Mouse (Mus musculus): ENCODE results near the gene Phc3.

DNA sequence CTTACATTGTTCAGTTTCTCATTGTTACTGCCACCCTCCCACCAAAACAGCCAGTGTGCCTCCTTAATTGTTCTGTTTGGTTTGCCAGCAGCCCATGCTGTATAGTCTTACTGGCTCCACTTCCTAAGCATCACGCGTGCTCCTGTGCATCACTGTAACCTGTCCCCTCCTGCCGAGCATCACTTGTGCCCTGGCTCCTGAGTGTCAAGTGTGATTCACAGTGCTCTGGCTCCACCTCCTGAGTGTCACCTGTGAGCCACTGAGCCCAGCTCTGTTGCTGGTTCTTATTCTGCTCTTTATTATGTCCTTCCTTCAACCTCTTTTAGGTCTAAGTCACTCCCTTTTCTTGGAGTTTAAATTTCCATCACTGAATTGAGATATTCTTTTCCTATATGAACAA, 81.8 kb downstream of the Phc3 start:
- TF ChIP-seq USF1 (IDR thresholded peaks at IDR 0.05; ENCODE audit: low read depth, low read length), result no peak
- TF ChIP-seq CTCF (IDR thresholded peaks at IDR 0.05 in 2 of 3, conservative IDR thresholded peaks at IDR 0.05 in 1 of 3; ENCODE audit: control insufficient read depth in 1 of 3, insufficient read depth in 1 of 3, low read depth in 2 of 3, low read length in 3 of 3, poor library complexity in 1 of 3, severe bottlenecking in 1 of 3), result peak in 1 of 3 experiments; percentile 6; a peak in 1 of 6 replicates
- TF ChIP-seq MAX (IDR thresholded peaks at IDR 0.05; ENCODE audit: low read length), result no peak
- no peak for TF ChIP-seq TAL1 (IDR thresholded peaks at IDR 0.05; ENCODE audit: low read length)
- no peak for TF ChIP-seq ZC3H11A (IDR thresholded peaks at IDR 0.05; ENCODE audit: low read depth, low read length)
- no peak for TF ChIP-seq POLR2A (IDR thresholded peaks at IDR 0.05; ENCODE audit: control insufficient read depth in 1 of 2, insufficient read depth in 1 of 2, low read depth in 1 of 2, low read length in 2 of 2, poor library complexity in 1 of 2)
- TF ChIP-seq MYC (IDR thresholded peaks at IDR 0.05; ENCODE audit: low read depth, low read length), result no peak
- TF ChIP-seq ELF1 (IDR thresholded peaks at IDR 0.05; ENCODE audit: low read depth, low read length), result no peak
- no peak for TF ChIP-seq USF2 (IDR thresholded peaks at IDR 0.05; ENCODE audit: borderline replicate concordance in 1 of 2, insufficient read depth in 1 of 2, low read depth in 1 of 2, low read length in 2 of 2)
